Mouse (Mus musculus): Measurements from ENCODE around the gene Methig1. TPM values are rescaled to one million over a fixed set of nuclear protein-coding genes. Genes with fewer than 3 reads are reported as not detected.

Methig1 gene
- polyA plus RNA-seq, 1 experiment from 2014 or later, result not detected

DNA sequence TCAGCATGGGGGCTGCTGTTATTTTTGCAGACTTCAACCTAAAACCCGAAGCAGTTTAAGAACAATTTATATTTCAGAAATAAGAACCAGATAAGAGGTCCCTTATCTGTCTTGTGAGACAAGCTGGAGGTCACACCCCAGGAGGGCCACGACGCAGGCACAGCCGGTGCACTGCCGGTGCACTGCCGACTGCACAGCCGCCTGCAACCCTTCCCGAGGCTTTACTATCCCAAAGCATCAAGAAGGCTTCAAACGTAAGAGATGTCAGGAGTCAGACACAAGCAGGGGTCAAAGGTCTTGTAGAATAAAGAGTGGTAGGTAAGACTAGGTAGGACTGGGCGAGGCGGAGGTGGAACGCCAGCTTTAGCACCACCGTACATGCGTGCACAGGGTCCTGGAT lies 49.4 kb downstream of the Methig1 start:
- no peak overlapping the region for H3K4me3 ChIP-seq (ENCODE audit: low read length)
- WGBS, result 85% methylated on average over 14 of the region's 14 CpGs
- H3K4me2 ChIP-seq (ENCODE audit: low read depth, low read length), result no peak overlapping the region
- no peak for ATAC-seq (replicated peaks; ENCODE audit: extremely low read depth, insufficient read depth, low FRiP score)
- H3K4me1 ChIP-seq (ENCODE audit: control insufficient read depth, insufficient read depth, low read length), result no peaks in the 10 kb centered on the region
- H3K27me3 ChIP-seq (ENCODE audit: control insufficient read depth, insufficient read depth, low read length), result no peaks in the 10 kb centered on the region
- peaks cover 40% of the 10 kb centered on the region for H3K36me3 ChIP-seq (ENCODE audit: control insufficient read depth, insufficient read depth)
- H3K9me3 ChIP-seq (replicated peaks; ENCODE audit: control insufficient read depth, low read length), result no peaks in the 10 kb centered on the region
- no peak overlapping the region for H3K27ac ChIP-seq (ENCODE audit: low read length)
- no peak overlapping the region for H3K9ac ChIP-seq (ENCODE audit: low read length)

DNA sequence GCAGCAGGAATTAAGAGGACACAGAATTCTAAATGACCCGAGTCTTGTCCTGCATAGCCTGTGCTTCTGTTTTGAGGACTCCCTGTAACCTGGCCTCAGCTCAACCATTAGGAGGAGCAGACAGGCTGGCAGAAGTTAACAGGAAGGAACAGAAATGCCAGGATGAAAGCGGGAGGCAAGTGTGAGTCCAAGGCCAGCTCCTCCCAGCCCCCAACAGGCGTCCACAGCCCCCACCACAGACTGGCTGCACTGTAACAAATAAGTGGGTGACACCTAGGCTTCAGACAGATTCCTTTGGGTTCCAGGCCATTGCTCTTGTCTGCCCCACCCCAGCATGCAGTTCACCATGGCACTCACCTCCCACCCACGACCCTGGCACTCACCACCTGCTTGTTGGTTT lies 49.8 kb downstream of the Methig1 start:
- H3K36me3 ChIP-seq (ENCODE audit: control insufficient read depth, insufficient read depth), result peaks cover 36% of the 10 kb centered on the region
- H3K4me2 ChIP-seq (ENCODE audit: low read depth, low read length), result no peak overlapping the region
- no peaks in the 10 kb centered on the region for H3K9me3 ChIP-seq (replicated peaks; ENCODE audit: control insufficient read depth, low read length)
- H3K4me1 ChIP-seq (ENCODE audit: control insufficient read depth, insufficient read depth, low read length), result no peaks in the 10 kb centered on the region
- H3K9ac ChIP-seq (ENCODE audit: low read length), result no peak overlapping the region
- H3K27ac ChIP-seq (ENCODE audit: low read length), result no peak overlapping the region
- no peaks in the 10 kb centered on the region for H3K27me3 ChIP-seq (ENCODE audit: control insufficient read depth, insufficient read depth, low read length)
- WGBS, result 88% methylated on average over 4 of the region's 4 CpGs
- ATAC-seq (replicated peaks; ENCODE audit: extremely low read depth, insufficient read depth, low FRiP score), result no peak
- H3K4me3 ChIP-seq (ENCODE audit: low read length), result no peak overlapping the region

DNA sequence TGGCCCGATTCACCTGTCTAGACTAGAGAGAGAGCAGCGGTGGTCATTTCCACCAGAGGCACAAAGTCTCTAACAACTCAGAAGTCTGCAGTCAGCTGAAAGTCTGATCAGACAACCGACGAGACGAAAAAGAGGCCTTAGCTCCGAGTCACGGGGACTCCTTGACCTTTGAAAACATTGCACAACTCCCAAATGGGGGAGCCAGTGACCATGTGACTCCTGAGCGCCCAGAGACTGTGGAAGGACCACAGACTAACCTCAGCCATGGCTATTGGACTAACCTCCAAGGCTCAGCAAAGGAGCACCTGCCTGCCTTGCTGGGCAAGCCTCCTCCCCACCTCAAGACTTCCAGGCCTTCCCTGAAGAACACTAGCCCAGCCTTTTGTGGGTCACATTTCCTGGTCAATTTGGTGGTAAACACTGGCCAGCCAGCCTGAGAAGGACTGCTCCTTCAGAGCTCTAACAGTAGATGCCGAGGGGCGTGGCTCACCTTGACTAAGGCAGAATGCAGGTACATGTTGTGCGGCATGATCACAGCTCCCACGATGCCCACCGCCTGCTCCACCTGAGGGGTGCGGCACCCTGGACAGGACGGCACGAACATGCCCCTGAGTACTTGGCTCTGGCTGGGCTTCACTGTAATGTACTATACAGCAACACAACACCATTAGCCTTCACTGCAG lies 50.5 kb downstream of the Methig1 start:
- Histone ChIP-seq H3K4me3 (ENCODE audit: low read length) (no peak overlapping the region), H3K4me2 (ENCODE audit: low read depth, low read length) (no peak overlapping the region)

DNA sequence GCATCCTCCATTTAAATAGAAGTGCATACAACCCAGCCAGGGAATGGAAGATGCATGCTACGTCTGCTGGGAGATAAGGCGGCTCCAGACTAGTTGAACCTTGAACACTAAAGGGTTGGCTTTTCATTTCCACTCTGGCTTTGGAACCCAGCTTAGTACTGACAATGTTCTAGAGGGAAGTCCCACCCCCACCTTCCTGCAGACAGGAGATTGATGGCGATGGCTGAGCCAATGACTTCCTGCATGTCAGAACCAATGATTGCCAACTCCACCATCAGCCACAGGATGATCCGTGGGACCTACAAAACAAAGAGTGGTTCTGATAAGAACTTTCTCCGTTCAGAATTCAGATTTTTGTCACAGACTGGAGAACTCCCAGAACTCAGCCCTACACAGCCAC lies 53.1 kb downstream of the Methig1 start:
- Histone ChIP-seq H3K27me3 (ENCODE audit: control insufficient read depth, insufficient read depth, low read length) (no peaks in the 10 kb centered on the region), H3K4me3 (ENCODE audit: low read length) (no peak overlapping the region), H3K4me1 (ENCODE audit: control insufficient read depth, insufficient read depth, low read length) (no peaks in the 10 kb centered on the region), H3K27ac (ENCODE audit: low read length) (no peak overlapping the region), H3K9me3 (replicated peaks; ENCODE audit: control insufficient read depth, low read length) (no peaks in the 10 kb centered on the region), H3K4me2 (ENCODE audit: low read depth, low read length) (no peak overlapping the region), H3K9ac (ENCODE audit: low read length) (no peak overlapping the region), H3K36me3 (ENCODE audit: control insufficient read depth, insufficient read depth) (peaks cover 22% of the 10 kb centered on the region)
- ATAC-seq (replicated peaks; ENCODE audit: extremely low read depth, insufficient read depth, low FRiP score), result no peak
- WGBS, result 64% methylated on average over 5 of the region's 5 CpGs

More for the DNA sequence above, 50.5 kb downstream of the Methig1 start:
- WGBS, result 87% methylated on average over 16 of the region's 16 CpGs
- H3K4me1 ChIP-seq (ENCODE audit: control insufficient read depth, insufficient read depth, low read length), result no peaks in the 10 kb centered on the region
- no peaks in the 10 kb centered on the region for H3K9me3 ChIP-seq (replicated peaks; ENCODE audit: control insufficient read depth, low read length)
- H3K27ac ChIP-seq (ENCODE audit: low read length), result no peak overlapping the region
- no peak for ATAC-seq (replicated peaks; ENCODE audit: extremely low read depth, insufficient read depth, low FRiP score)
- no peaks in the 10 kb centered on the region for H3K27me3 ChIP-seq (ENCODE audit: control insufficient read depth, insufficient read depth, low read length)
- H3K9ac ChIP-seq (ENCODE audit: low read length), result no peak overlapping the region
- H3K36me3 ChIP-seq (ENCODE audit: control insufficient read depth, insufficient read depth), result peaks cover 41% of the 10 kb centered on the region

DNA sequence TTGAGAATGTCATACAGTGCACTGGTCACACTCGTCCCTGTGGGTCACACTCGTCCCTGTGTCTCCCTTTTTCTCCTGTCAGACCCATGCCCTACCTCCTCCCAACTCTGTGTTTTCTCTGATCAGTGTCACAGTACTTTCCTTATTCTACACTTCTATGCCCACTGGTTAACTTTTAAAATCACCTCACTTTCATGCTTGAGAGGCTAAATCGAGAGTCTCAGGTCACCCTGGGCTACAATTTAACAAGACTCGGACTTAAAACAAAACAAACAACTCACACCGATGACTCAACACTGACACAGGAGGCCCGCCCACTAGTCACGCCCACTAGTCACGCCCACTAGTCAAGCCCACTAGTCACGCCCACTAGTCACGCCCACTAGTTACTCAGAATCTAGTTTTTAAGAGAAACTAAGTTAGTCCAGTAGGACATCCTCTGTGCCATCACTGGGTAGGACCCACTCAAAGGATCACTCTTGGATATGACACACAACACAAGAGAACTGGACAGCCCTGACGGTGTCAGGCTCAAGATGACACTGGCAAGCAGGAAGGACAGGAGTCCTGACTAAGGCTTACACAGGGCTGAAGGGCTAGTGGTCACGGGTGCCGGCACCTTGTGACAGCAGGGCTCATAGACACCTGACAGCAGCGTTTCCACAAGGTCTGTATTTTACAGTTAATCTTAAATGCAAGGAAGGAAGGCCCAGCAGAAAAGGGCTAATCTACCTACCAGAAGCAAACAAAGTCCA lies 58.1 kb downstream of the Methig1 start:
- no peak overlapping the region for H3K27ac ChIP-seq (ENCODE audit: low read length)
- H3K9me3 ChIP-seq (replicated peaks; ENCODE audit: control insufficient read depth, low read length), result no peaks in the 10 kb centered on the region
- 66% methylated on average over 14 of the region's 14 CpGs for WGBS

DNA sequence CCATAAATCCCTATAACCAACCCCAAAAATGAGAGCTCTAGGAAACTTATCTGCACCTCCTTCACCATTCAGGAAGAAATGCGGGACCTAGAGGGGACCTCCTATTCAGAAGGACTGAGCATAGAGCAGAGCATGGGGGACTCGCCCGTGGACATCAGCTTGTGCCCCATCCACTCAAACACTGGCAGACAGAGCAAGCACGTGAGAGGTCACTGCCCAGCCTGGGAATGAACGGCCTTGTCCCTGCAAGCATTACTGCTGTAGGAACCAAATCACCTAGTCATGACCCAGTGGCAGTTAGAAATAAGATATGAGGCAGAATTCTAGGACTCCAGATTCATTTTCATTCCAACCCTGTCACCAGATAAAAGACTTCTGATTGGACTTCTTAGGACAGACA lies 58.8 kb downstream of the Methig1 start:
- Histone ChIP-seq H3K27me3 (ENCODE audit: control insufficient read depth, insufficient read depth, low read length) (no peaks in the 10 kb centered on the region), H3K36me3 (ENCODE audit: control insufficient read depth, insufficient read depth) (peaks cover 12% of the 10 kb centered on the region), H3K4me1 (ENCODE audit: control insufficient read depth, insufficient read depth, low read length) (peaks cover 11% of the 10 kb centered on the region), H3K9ac (ENCODE audit: low read length) (no peak overlapping the region), H3K9me3 (replicated peaks; ENCODE audit: control insufficient read depth, low read length) (no peaks in the 10 kb centered on the region), H3K4me2 (ENCODE audit: low read depth, low read length) (no peak overlapping the region), H3K4me3 (ENCODE audit: low read length) (no peak overlapping the region), H3K27ac (ENCODE audit: low read length) (no peak overlapping the region)
- 76% methylated on average over 5 of the region's 5 CpGs for WGBS
- no peak for ATAC-seq (replicated peaks; ENCODE audit: extremely low read depth, insufficient read depth, low FRiP score)

More for the DNA sequence above, 58.1 kb downstream of the Methig1 start:
- Histone ChIP-seq H3K9ac (ENCODE audit: low read length) (no peak overlapping the region), H3K36me3 (ENCODE audit: control insufficient read depth, insufficient read depth) (peaks cover 12% of the 10 kb centered on the region), H3K4me1 (ENCODE audit: control insufficient read depth, insufficient read depth, low read length) (peaks cover 11% of the 10 kb centered on the region), H3K27me3 (ENCODE audit: control insufficient read depth, insufficient read depth, low read length) (no peaks in the 10 kb centered on the region), H3K4me2 (ENCODE audit: low read depth, low read length) (no peak overlapping the region), H3K4me3 (ENCODE audit: low read length) (no peak overlapping the region)
- peak; percentile 8; the same call in 1 of the 2 replicates for ATAC-seq (replicated peaks; ENCODE audit: extremely low read depth, insufficient read depth, low FRiP score)

DNA sequence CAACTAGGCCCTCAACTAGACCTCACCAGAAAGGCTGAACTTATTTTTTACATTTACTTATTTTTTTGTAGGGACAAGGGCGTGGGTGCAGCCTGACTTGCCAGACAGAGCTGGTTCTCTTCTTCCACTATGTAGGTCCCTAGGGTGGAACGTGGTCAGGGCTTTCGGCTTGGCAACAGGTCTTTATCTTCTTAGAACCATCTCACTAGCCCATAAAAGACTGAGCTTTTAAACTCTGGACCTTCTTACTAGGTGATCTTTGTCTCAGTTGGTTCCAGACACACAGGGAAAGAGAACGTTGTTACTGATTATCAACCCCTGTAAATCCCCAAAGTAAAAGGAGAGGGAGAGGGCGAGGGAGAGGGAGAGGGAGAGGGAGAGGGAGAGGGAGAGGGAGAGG lies 60.4 kb downstream of the Methig1 start:
- Histone ChIP-seq H3K27ac (ENCODE audit: low read length) (no peak overlapping the region), H3K4me2 (ENCODE audit: low read depth, low read length) (no peak overlapping the region), H3K36me3 (ENCODE audit: control insufficient read depth, insufficient read depth) (peaks cover 6% of the 10 kb centered on the region), H3K9ac (ENCODE audit: low read length) (no peak overlapping the region), H3K4me3 (ENCODE audit: low read length) (no peak overlapping the region), H3K9me3 (replicated peaks; ENCODE audit: control insufficient read depth, low read length) (no peaks in the 10 kb centered on the region), H3K27me3 (ENCODE audit: control insufficient read depth, insufficient read depth, low read length) (no peaks in the 10 kb centered on the region), H3K4me1 (ENCODE audit: control insufficient read depth, insufficient read depth, low read length) (peaks cover 14% of the 10 kb centered on the region)
- 76% methylated on average over 4 of the region's 5 CpGs for WGBS
- ATAC-seq (replicated peaks; ENCODE audit: extremely low read depth, insufficient read depth, low FRiP score), result no peak

DNA sequence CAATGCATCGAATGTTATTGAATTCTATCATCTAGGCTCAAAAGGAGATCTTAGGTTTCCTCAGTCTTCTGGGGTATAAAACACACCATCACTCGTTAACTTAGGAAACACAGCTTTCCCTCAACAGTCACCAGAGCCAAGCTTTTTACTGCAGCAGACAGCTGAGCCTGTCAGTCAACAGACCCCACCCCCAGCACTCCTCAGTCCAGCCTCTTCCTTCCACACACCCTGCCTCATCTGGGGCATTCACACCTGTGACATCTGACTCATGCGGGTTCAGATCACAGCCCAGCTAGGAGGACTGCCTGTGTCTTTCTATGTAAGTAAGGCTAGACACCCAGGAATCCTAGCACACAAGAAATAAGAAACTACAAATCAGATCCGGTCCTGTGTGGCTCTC lies 61.1 kb downstream of the Methig1 start:
- H3K4me1 ChIP-seq (ENCODE audit: control insufficient read depth, insufficient read depth, low read length), result peaks cover 15% of the 10 kb centered on the region
- no peak overlapping the region for H3K4me3 ChIP-seq (ENCODE audit: low read length)
- no peak overlapping the region for H3K9ac ChIP-seq (ENCODE audit: low read length)
- WGBS, result 57% methylated on average over 4 of the region's 4 CpGs
- H3K9me3 ChIP-seq (replicated peaks; ENCODE audit: control insufficient read depth, low read length), result no peaks in the 10 kb centered on the region
- ATAC-seq (replicated peaks; ENCODE audit: extremely low read depth, insufficient read depth, low FRiP score), result no peak
- no peak overlapping the region for H3K4me2 ChIP-seq (ENCODE audit: low read depth, low read length)
- no peak overlapping the region for H3K27ac ChIP-seq (ENCODE audit: low read length)
- no peaks in the 10 kb centered on the region for H3K27me3 ChIP-seq (ENCODE audit: control insufficient read depth, insufficient read depth, low read length)
- H3K36me3 ChIP-seq (ENCODE audit: control insufficient read depth, insufficient read depth), result peaks cover 4% of the 10 kb centered on the region; the same call in 1 of the 2 replicates

DNA sequence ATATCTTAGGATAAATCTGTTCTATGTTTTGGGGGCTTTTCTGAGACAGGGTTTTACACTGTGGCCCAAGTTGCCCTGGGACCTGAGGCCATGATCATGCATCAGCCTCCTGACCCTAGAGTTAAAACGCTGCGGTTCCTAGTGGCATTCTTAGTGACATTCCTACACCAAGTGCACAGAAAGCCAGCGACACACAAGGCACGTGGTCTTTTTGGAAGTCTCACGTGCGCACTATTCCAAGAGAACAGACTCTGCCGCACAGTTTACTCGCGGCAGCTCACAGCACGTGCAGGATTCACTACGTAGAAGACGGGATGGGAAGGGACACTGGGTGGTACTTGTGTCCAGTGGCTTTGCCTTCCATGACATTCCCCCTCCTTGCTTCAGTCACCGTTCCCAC lies 62.0 kb downstream of the Methig1 start:
- Histone ChIP-seq H3K4me2 (ENCODE audit: low read depth, low read length) (no peak overlapping the region), H3K9ac (ENCODE audit: low read length) (no peak overlapping the region), H3K4me1 (ENCODE audit: control insufficient read depth, insufficient read depth, low read length) (peaks cover 25% of the 10 kb centered on the region), H3K27me3 (ENCODE audit: control insufficient read depth, insufficient read depth, low read length) (no peaks in the 10 kb centered on the region), H3K4me3 (ENCODE audit: low read length) (no peak overlapping the region), H3K27ac (ENCODE audit: low read length) (no peak overlapping the region), H3K9me3 (replicated peaks; ENCODE audit: control insufficient read depth, low read length) (no peaks in the 10 kb centered on the region), H3K36me3 (ENCODE audit: control insufficient read depth, insufficient read depth) (peaks cover under 1% of the 10 kb centered on the region; the same call in 1 of the 2 replicates)
- ATAC-seq (replicated peaks; ENCODE audit: extremely low read depth, insufficient read depth, low FRiP score), result peak; percentile 8; the same call in 1 of the 2 replicates
- WGBS, result 82% methylated on average over 13 of the region's 13 CpGs

Measured in heart, embryonic 16.5 days (tissue).